Mouse (Mus musculus) cortical plate, adult 2 months (tissue): ENCODE data around the gene Sidt2.

ENCODE experiments used
- CTCF ChIP-seq: fragments of 200-500 bp; IDR thresholded peaks from 2 replicates; pipeline ENCODE4 v1.5.1; 2011; ENCODE audit warnings: mild to moderate bottlenecking, control low read depth, low read length; ENCODE audit not compliant: insufficient read depth; ENCODE audit errors: extremely low read depth
- POLR2A ChIP-seq: fragments of 200-500 bp; IDR thresholded peaks from 2 replicates; pipeline ENCODE4 v1.6.1; 2011; ENCODE audit warnings: mild to moderate bottlenecking, low read length, control low read depth; ENCODE audit not compliant: insufficient read depth; ENCODE audit errors: extremely low read depth

- no peak for TF ChIP-seq POLR2A
- TF ChIP-seq CTCF = no peak
Measured at GRCm38 (mm10) chr9:45953511-45954293, 1.4 kb downstream of the Sidt2 start.
